Mouse (Mus musculus) myocyte (in vitro differentiated cells): ENCODE measurements around the gene Hacd1. TPM values are rescaled to one million over a fixed set of nuclear protein-coding genes. Genes with fewer than 3 reads are reported as not detected.
A peak's percentile ranks its signal among the peaks of the same experiment; 100 is the strongest.

ENCODE experiments used
- H3K27me3 ChIP-seq: one replicate; pipeline ENCODE4 v1.6.1; 2011; ENCODE audit not compliant: control insufficient read depth, insufficient read depth, insufficient read length
- H3K36me3 ChIP-seq: one replicate; pipeline ENCODE4 v1.6.1; 2011; ENCODE audit not compliant: control insufficient read depth, insufficient read depth
- H3K4me2 ChIP-seq: one replicate; pipeline ENCODE4 v1.6.1; 2011; ENCODE audit warnings: low read depth, control low read depth
- H3K4me3 ChIP-seq: one replicate; pipeline ENCODE4 v1.5.1; 2011; ENCODE audit warnings: mild to moderate bottlenecking, control low read depth, moderate library complexity
- H3K79me2 ChIP-seq: one replicate; pipeline ENCODE4 v1.6.1; 2011; ENCODE audit not compliant: control insufficient read depth, insufficient read depth
- H3ac ChIP-seq: one replicate; pipeline ENCODE4 v1.6.1; 2011; ENCODE audit not compliant: control insufficient read depth, insufficient read length
- CEBPB ChIP-seq: IDR thresholded peaks from 2 replicates; pipeline ENCODE4 v1.6.1; 2011; ENCODE audit warnings: mild to moderate bottlenecking, moderate library complexity; ENCODE audit not compliant: poor library complexity, insufficient read depth, severe bottlenecking
- E2F4 ChIP-seq: IDR thresholded peaks from one replicate; pipeline ENCODE4 v1.6.1; 2011; ENCODE audit warnings: mild to moderate bottlenecking, control low read depth, moderate library complexity; ENCODE audit not compliant: insufficient read depth
- MAX ChIP-seq: IDR thresholded peaks from one replicate; pipeline ENCODE4 v1.6.1; 2011; ENCODE audit warnings: low read depth, mild to moderate bottlenecking, control low read depth
- MYOD1 ChIP-seq, 3 experiments: IDR thresholded peaks; one replicate each; pipeline ENCODE4 v1.6.1; 2011; ENCODE audit warnings: control low read depth in 2 of 3, low read depth in 2 of 3, mild to moderate bottlenecking in 2 of 3, moderate library complexity in 1 of 3; ENCODE audit not compliant: insufficient read length in 2 of 3, control insufficient read depth in 1 of 3
- MYOG ChIP-seq, 3 experiments: IDR thresholded peaks; one replicate each; pipeline ENCODE4 v1.6.1; 2011; ENCODE audit warnings: control low read depth in 2 of 3, low read depth in 2 of 3, mild to moderate bottlenecking in 2 of 3; ENCODE audit not compliant: insufficient read length in 2 of 3, control insufficient read depth in 1 of 3, insufficient read depth in 1 of 3
- POLR2A ChIP-seq: IDR thresholded peaks from one replicate; pipeline ENCODE4 v1.6.1; 2011; ENCODE audit warnings: low read depth, mild to moderate bottlenecking, control low read depth, moderate library complexity; ENCODE audit not compliant: insufficient read length
- POLR2AphosphoS2 ChIP-seq: IDR thresholded peaks from one replicate; pipeline ENCODE4 v1.6.1; 2011; ENCODE audit warnings: low read depth, control low read depth; ENCODE audit not compliant: insufficient read length
- REST ChIP-seq: IDR thresholded peaks from one replicate; pipeline ENCODE4 v1.6.1; 2011; ENCODE audit warnings: mild to moderate bottlenecking, control low read depth, moderate library complexity; ENCODE audit not compliant: insufficient read depth, insufficient read length
- SRF ChIP-seq: IDR thresholded peaks from one replicate; pipeline ENCODE4 v1.6.1; 2011; ENCODE audit warnings: low read depth; ENCODE audit not compliant: control insufficient read depth, insufficient read length
- TCF12 ChIP-seq: IDR thresholded peaks from one replicate; pipeline ENCODE4 v1.6.1; 2011; ENCODE audit warnings: mild to moderate bottlenecking, control low read depth; ENCODE audit not compliant: poor library complexity, insufficient read depth, severe bottlenecking
- TCF3 ChIP-seq: IDR thresholded peaks from one replicate; pipeline ENCODE4 v1.6.1; 2011; ENCODE audit warnings: low read depth, control low read depth; ENCODE audit not compliant: insufficient read length
- USF1 ChIP-seq: IDR thresholded peaks from one replicate; pipeline ENCODE4 v1.6.1; 2011; ENCODE audit warnings: low read depth, mild to moderate bottlenecking, control low read depth, moderate library complexity
- polyA plus RNA-seq: library from polyadenylated mRNA; unstranded; fragments of >200 nt; fragmentation: generic; extraction: Trizol; gene quantifications from one replicate; pipeline ENCODE4 v1.2.1, GENCODE M21; 2012; ENCODE audit warnings: missing spikeins

Gene Hacd1
- polyA plus RNA-seq, 1 experiment = 254 TPM

GRCm38 (mm10) chr2:14074221-14074901 lies 18.4 kb upstream of the Hacd1 start:
- Histone ChIP-seq H3K4me2 (peak overlapping the region; percentile 96), H3K27me3 (no peaks in the 10 kb centered on the region), H3K79me2 (peaks cover 53% of the 10 kb centered on the region), H3ac (peak overlapping the region; percentile 92), H3K36me3 (no peaks in the 10 kb centered on the region), H3K4me3 (peak overlapping the region; percentile 96)
- no peak for TF ChIP-seq E2F4
- TF ChIP-seq POLR2AphosphoS2 = no peak
- TF ChIP-seq CEBPB = no peak
- TF ChIP-seq TCF3 = no peak
- TF ChIP-seq POLR2A = no peak
- TF ChIP-seq USF1 = no peak
- no peak for TF ChIP-seq MYOD1 (IDR thresholded peaks at IDR 0.05; ENCODE audit: control insufficient read depth in 1 of 3, insufficient read length in 2 of 3, low read depth in 2 of 3)

GRCm38 (mm10) chr2:14073362-14074220 lies 17.7 kb upstream of the Hacd1 start, which contains the start of gene Stam:
Gene Stam (plus strand): TSS chr2:14074098.
- peak within 1 kb of the TSS; percentile 96 for H3K4me3 ChIP-seq
- peaks cover 46% of the 10 kb centered on the region for H3K79me2 ChIP-seq
- peak within 1 kb of the TSS; percentile 92 for H3ac ChIP-seq
- H3K36me3 ChIP-seq = no peaks in the 10 kb centered on the region
- no peaks in the 10 kb centered on the region for H3K27me3 ChIP-seq
- peak; percentile 80 for TF ChIP-seq POLR2A
- no peak for TF ChIP-seq REST
- no peak for TF ChIP-seq CEBPB
- peak; percentile 96 for TF ChIP-seq MAX
- TF ChIP-seq SRF = no peak
- TF ChIP-seq MYOG (IDR thresholded peaks at IDR 0.05; ENCODE audit: control insufficient read depth in 1 of 3, insufficient read depth in 1 of 3, insufficient read length in 2 of 3, low read depth in 2 of 3) = no peak
- TF ChIP-seq USF1 = peak; percentile 81
- TF ChIP-seq TCF3 = no peak
- TF ChIP-seq MYOD1 (IDR thresholded peaks at IDR 0.05; ENCODE audit: control insufficient read depth in 1 of 3, insufficient read length in 2 of 3, low read depth in 2 of 3) = no peak
- peak; percentile 82 for TF ChIP-seq POLR2AphosphoS2
- no peak for TF ChIP-seq TCF12
- TF ChIP-seq E2F4 = no peak
- H3K4me2 ChIP-seq = peak within 1 kb of the TSS; percentile 96

GRCm38 (mm10) chr2:14073008-14073361 lies 17.1 kb upstream of the Hacd1 start:
- Histone ChIP-seq H3K4me3 (peak overlapping the region; percentile 96), H3ac (no peak overlapping the region), H3K36me3 (no peaks in the 10 kb centered on the region), H3K27me3 (no peaks in the 10 kb centered on the region), H3K4me2 (peak overlapping the region; percentile 90), H3K79me2 (peaks cover 40% of the 10 kb centered on the region)
- no peak for TF ChIP-seq MYOG (IDR thresholded peaks at IDR 0.05; ENCODE audit: control insufficient read depth in 1 of 3, insufficient read depth in 1 of 3, insufficient read length in 2 of 3, low read depth in 2 of 3)
- no peak for TF ChIP-seq REST
- no peak for TF ChIP-seq POLR2A
- TF ChIP-seq USF1 = no peak
- no peak for TF ChIP-seq SRF
- no peak for TF ChIP-seq E2F4
- no peak for TF ChIP-seq TCF12
- no peak for TF ChIP-seq CEBPB
- no peak for TF ChIP-seq TCF3
- no peak for TF ChIP-seq MAX
- TF ChIP-seq POLR2AphosphoS2 = no peak
- no peak for TF ChIP-seq MYOD1 (IDR thresholded peaks at IDR 0.05; ENCODE audit: control insufficient read depth in 1 of 3, insufficient read length in 2 of 3, low read depth in 2 of 3)

GRCm38 (mm10) chr2:14070466-14070865 lies 14.5 kb upstream of the Hacd1 start:
- Histone ChIP-seq H3K79me2 (peaks cover 15% of the 10 kb centered on the region), H3K4me3 (no peak overlapping the region), H3K36me3 (no peaks in the 10 kb centered on the region), H3ac (no peak overlapping the region), H3K27me3 (no peaks in the 10 kb centered on the region), H3K4me2 (no peak overlapping the region)
- no peak for TF ChIP-seq TCF3
- no peak for TF ChIP-seq POLR2A
- TF ChIP-seq SRF = no peak
- no peak for TF ChIP-seq USF1
- TF ChIP-seq CEBPB = no peak
- no peak for TF ChIP-seq POLR2AphosphoS2
- no peak for TF ChIP-seq MYOD1 (IDR thresholded peaks at IDR 0.05; ENCODE audit: control insufficient read depth in 1 of 3, insufficient read length in 2 of 3, low read depth in 2 of 3)
- no peak for TF ChIP-seq MYOG (IDR thresholded peaks at IDR 0.05; ENCODE audit: control insufficient read depth in 1 of 3, insufficient read depth in 1 of 3, insufficient read length in 2 of 3, low read depth in 2 of 3)
- TF ChIP-seq E2F4 = no peak
- no peak for TF ChIP-seq MAX
- TF ChIP-seq TCF12 = no peak
- no peak for TF ChIP-seq REST
